Mouse (Mus musculus) E14TG2a.4 (cell line): ENCODE data around the gene Fam198a.

Experiments
- CTCF ChIP-seq: conservative IDR thresholded peaks from 2 replicates; pipeline ENCODE4 v1.5.1; 2014; ENCODE audit warnings: low read length
- NANOG ChIP-seq: IDR thresholded peaks from 2 replicates; pipeline ENCODE4 v1.6.1; 2014; ENCODE audit warnings: borderline replicate concordance, low read length, mixed read lengths

DNA sequence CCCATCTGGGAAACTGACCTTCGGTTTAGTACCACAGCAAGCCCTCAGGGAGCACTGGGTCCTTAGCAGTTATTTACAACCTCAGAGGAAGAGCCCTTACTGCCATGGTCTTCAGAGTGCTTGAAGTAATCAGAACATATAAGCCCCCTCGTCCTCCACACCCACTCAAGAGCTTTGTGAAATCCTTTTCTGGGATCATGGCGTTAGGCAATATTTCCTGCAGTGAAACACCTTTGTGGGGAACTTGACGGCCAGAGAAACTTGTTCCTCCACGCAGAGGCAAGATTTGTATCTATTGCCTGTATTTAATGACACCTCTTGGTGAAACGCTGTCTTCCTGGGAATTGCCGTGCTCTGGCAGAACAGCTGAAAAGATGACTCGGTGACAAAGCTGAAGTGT is 24.8 kb upstream of the Fam198a start:
- TF ChIP-seq CTCF (no peak), NANOG (no peak)
